Mouse (Mus musculus) spleen, adult 12 weeks (tissue): Measurements from ENCODE around the gene Pramef8.
A peak's percentile ranks its signal among the peaks of the same experiment; 100 is the strongest.
"Not testable (repeated sequence)": the region's sequence is repeated elsewhere in the genome, so short reads cannot be mapped to it uniquely, and the experiment has no call there.

Source experiments
- DNase-seq: peaks from one replicate; pipeline ENCODE4 v3.0.0; 2022; ENCODE audit warnings: low spot score

The Pramef8 gene

DNA sequence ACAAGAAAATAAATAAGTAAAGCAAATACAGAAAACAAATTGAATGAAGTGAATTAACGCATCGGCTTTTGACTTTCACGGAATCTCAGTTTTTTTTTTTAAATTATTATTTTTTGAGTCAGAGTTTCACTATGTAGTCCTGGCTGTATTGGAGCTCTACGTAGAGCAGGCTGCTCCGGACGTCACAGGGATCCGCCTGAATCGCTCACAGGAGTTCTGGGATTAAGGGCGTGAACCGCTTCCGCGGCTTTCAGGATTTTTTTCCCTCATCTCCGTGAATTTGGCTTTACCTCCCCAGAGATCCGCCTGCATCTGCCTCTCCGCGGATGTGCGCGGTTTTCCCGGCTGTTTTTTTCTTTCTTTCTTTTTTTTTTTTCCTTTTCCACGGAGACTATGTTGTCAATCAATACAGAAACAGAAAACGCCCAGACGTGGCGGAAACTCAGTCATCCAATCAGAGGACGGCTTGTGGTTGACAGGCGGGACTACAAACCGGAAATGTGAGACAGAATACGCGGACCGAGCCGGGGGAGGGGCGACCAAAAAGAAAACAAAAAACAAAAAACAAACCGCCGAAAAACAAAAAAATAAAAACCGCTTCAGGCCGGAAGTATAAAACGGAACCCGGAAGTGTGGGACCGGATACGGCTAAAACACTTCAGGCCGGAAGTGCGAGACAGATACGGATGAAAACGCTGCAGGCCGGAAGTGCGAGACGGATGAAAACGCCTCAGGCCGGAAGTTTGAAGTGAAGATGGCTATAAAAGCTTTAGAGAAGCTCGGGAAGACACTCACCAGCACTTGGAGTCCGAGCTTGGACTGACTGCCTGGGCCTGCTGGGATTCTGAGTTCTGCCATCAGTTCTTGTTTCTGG lies at the start of gene Pramef8:
TSS of gene Pramef8 (plus strand) at position 208 of the 874 bp plus-strand sequence.
- peak; percentile 82 for DNase-seq

DNA sequence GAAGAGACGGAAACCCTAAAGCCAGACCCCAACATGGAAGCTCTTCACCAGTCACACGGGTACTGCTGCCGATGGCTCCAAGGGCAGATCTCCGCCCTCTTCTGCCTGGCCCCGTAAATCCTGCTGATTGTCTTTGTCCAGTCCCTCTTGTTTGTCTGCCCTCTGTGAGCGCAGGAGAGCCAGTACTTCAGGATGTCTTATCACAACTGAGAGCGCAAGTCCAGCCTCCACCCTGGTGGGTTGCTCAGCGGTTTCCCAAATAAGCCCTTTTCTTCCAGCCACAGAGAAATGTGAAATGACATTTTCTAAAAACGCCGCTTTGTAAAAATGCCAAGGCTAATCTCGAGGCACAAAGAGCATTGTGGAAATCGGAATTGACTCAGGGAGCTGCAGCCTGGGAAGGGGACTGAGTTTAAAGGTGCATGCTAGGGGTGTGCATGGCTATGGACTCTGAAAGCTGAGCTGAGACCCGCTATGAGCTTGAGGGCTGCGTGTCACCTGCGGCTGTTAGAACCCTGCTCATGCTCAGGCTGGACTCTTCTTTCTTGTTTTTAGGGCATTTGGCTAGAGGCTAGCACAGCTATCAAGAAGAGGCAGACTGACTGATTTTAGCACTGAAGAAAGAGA lies 45.7 kb upstream of the Pramef8 start:
- DNase-seq: no peak

GRCm38 (mm10) chr4:143379480-143379879 lies 32.7 kb upstream of the Pramef8 start:
- no peak for DNase-seq

GRCm38 (mm10) chr4:143379931-143380715 lies 32.1 kb upstream of the Pramef8 start:
- no peak for DNase-seq

DNA sequence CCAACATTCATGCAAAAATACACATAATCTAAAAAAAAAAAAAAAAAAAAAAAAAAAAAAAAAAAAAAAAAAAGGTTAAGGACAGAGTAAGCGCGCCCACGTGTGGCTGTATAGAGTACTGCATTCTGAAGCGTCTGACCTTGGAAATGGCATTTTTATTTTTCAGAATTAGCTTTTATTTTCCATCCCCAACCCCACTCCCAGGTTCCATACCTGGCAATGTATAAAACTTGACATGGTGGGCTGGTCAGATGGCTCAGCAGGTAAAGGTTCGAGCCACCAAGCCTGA lies 31.6 kb upstream of the Pramef8 start:
- no peak for DNase-seq

DNA sequence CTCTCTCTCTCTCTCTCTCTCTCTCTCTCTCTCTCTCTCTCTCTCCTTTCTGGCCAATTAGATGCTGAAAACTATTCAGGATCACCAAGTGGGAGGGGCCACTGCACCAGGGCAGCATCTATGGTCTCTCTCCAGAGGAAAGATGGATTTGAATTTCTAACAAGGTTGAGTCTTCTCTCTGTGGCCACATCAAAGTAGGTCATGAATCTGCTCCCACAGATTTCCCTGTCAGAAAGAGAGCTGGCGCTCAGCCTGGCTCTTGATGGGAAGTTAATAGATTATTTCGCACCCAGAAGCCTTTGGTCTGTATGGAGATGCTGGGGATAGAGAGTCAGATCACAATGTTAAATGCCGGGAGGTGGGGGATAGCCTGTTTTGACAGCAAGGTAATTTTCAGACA lies 30.1 kb upstream of the Pramef8 start:
- DNase-seq: no peak

GRCm38 (mm10) chr4:143383646-143384045 lies 28.6 kb upstream of the Pramef8 start:
- no peak for DNase-seq

DNA sequence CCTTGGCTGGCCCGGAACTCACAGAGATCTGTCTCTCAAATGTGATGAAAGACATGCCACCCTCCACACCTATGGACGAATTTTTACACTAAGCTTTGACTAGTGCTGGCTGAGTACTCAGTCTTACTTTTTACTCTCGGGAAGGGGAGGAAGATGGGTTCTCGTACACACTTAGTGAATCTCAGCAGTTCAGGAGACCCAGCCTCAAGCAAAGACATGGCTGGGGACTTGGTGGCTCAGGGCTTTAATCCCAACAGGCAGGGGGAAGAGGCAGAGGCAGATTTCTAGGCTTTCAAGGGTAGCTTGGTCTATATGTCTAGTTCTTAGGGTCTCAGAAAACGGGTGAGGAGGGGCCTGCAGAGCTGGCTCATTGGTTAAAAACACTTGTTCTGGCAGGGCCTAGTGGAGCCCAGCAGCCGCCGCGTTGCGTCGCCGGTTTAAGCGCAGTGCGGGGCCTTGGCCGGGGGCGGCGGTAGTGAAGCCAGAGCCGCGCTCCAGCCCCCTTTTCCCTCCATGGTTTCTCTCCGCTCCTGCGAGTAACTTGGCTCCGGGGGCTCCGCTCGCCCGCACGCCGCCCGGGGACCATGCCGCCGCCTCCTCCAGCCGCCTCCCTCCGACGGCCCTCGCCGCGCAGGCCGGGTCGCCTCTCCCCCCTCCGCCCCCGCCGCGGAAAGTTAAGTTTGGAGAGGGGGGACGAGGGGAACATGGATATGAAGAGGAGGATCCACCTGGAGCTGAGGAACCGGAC lies 23.1 kb upstream of the Pramef8 start:
- DNase-seq: no peak

DNA sequence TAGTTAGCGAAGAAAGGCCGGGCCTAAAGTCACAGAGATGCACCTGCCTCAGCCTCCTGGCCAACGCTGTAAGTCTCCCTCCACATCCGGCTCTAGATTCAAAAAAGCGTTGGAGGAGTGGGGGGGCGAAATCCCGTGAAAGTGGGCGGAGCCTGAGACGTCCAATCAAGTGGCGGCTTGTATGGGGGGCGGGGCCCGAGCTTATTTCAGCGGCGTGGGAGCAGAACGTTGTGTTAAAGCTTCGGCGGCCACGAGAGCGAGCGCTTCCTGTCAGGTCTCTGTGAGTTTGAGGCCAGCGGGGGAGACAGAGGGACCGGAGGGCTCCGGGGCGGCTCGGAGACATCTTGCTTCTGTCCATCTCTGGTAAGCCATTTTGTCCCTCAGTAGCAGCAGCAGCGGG lies 18.0 kb upstream of the Pramef8 start, which contains the start of gene Pramel1:
TSS of gene Pramel1 (plus strand) at position 248 of the 400 bp plus-strand sequence.
- no peak for DNase-seq

DNA sequence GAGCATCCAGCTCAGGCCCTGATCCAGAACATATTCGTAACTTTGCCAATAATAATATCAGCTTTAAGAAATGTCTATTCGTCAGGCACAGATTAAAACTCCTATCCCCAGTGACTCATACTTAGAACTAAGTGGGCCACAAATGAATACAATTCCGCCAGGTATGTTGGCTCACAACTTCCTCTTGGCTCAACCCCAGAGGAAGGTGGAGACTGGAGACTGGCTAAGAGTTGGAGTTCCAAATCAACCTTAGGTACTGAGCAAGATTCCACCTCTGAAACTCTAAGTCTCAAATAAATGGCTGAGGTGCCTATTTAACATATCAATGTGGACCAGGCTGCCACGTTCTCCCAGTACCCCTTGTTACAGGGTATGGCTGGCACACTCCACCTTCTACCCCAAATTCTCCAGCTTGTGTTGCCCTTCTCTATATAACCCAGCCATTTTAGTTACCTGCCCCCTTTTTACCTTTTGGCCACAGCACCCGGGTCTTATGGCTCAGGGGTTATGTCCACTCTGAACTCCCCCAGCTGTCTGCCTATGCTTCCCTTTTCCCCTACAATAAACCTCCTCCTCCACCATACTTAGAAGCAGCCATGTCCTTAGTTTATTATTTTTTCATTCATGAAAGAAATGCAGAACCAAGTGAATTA lies 534 bp upstream of the Pramef8 start:
- DNase-seq: no peak

- no peak for DNase-seq
These were observed 1.4 kb downstream of the Pramef8 start for GRCm38 (mm10) chr4:143413621-143414020.

- DNase-seq: no peak
These were observed 1.9 kb downstream of the Pramef8 start for GRCm38 (mm10) chr4:143414121-143414520.

DNA sequence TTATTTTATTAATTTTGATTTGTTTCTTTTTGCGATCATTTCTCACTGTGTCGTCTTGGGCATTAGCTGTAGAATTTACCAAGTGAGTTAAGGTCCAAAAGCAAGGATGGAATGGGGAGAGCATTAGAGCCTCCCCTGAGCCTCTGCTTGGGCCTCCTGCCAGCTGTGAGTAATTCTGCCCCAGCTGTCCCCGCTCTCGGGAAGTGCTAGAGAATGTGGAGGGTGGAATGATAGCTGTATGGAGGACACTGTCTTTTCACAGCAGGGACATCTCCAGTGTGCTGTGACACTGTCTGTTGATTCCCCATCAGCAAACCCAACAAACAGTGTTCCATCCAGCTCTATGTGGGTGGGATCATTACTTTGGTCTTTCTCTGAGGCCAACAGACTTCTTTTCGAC lies 14.5 kb downstream of the Pramef8 start:
- DNase-seq: not testable (repeated sequence)

DNA sequence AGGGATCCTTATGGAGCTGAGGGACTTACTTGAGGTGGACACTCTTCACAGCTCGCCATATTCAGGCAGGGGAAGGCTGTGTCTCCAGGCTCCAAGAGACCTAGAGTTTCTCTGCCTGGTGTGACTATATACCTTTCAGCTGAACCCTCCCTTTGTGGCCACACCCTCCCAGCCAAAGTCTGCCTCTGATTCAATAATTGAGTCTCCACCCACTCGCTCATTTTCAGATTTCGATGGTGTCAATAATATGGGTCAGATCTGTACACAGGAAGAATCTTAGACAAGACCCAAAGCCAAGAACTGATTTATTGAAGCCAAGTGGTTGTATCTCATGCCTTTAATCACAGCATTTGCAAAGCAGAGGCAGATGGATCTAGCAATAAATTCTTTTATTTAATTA lies 38.0 kb downstream of the Pramef8 start, which contains the start of gene Oog4:
TSS of gene Oog4 (minus strand) at position 101 of the 400 bp plus-strand sequence.
- DNase-seq: no peak
